Mouse (Mus musculus): ENCODE data around the gene Sla2.
A peak's percentile ranks its signal among the peaks of the same experiment; 100 is the strongest.
"Not testable (repeated sequence)": the region's sequence is repeated elsewhere in the genome, so short reads cannot be mapped to it uniquely, and the experiment has no call there.

The Sla2 gene

GRCm38 (mm10) chr2:156901344-156901743, 14.4 kb upstream of the Sla2 start:
- DNase-seq: no peak

GRCm38 (mm10) chr2:156899184-156899583, 12.2 kb upstream of the Sla2 start:
- no peak for DNase-seq

DNA sequence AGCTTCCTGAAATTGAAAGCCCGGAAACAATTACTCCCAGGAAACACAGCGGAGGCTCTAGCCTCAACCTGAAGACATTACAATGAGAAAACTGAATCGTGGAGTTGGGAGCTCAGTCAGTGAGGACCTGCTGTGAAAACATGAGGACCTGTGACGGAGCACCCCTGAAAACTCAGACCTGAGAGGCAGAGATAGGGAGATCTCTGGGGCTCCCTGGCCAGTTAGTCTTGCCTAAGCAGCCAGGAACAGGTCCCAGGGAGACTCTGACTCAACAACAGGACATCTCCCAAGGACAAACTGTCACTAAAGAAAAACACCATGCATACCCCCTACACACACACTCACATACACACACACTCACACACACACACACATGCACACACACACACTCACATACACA, 11.4 kb upstream of the Sla2 start:
- no peak for DNase-seq

DNA sequence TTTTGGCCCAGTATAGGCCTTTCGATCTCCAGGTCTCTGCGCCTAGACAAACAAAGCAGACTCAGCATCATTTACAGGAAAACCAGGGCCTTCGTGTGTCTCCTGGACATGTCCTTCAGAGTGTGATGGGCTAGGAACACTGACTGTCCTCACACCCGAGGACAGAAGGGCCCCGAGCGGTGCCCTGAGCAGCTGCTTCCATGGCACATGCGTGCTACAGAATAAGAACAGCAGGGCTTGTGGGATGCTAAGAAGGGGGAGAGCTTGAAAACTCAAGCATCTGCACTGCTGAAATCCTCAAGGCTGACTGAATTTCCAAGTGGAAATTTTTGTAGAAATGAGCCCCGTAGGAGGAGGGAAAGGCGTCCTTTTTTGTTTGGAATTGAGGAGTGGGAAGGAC, 10.0 kb upstream of the Sla2 start:
- no peak for DNase-seq

DNA sequence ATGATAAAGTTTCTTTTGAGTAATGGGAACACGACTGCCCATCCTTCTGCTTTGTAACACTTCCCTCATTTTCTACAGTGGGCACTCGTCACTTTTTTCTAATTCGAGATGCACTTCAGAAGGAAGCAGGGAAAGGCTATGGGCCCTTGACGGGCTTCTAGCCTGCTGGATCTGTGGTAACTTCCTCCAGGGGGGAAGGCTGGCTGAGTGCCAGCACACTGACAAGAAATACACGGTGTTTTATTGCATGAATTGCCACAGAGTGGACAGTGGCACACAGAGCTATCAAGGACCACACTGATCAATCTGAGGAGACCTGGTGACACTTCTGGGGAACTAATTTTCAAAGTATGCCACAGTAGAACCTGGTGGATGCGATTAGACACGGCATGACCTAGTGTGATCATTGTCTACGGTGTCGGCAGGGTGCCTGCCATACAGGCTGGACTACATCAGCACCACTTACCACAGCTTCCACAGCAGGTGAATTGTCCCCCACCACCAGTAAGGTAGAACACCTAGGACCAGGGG, 9.5 kb upstream of the Sla2 start:
- no peak for DNase-seq

DNA sequence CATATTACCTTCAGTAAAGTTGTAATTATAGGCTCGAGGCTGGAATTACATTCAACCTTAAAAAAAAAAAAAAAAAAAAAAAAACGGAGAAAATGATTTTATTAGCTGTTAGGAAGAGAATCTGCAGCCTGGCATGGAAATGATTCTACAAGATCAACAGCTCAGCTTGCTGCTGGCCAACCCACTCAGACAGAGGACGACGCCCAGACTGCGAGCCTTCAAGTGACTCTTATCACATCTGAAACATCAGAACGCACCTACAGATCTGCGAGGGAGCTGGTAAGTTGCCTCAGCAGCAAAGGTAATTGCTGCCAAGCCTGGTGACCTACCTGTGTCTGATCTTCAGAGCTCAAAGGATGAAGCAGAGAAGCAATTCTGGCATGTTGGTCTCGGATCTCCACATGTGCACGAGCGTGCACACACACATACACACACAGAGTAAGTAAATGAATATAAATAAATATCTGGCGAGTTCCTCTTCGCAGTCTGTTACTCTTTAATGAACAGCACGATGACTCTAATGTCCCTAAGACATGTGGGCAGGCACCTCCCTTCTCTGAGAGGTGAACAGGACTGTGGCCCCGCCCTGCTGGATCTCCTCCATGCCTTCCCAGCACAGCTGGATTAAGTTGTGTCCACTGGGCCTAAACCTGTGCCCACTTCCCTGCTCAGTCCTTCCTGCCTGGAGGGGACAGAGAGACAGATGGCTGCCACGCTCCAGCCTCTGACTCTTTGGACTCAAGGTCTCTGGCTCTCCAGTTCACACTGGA, 7.7 kb upstream of the Sla2 start:
- DNase-seq: peak; percentile 14 to 17

GRCm38 (mm10) chr2:156892821-156893220, 5.8 kb upstream of the Sla2 start:
- no peak for DNase-seq

GRCm38 (mm10) chr2:156892240-156892639, 5.2 kb upstream of the Sla2 start:
- DNase-seq: no peak

DNA sequence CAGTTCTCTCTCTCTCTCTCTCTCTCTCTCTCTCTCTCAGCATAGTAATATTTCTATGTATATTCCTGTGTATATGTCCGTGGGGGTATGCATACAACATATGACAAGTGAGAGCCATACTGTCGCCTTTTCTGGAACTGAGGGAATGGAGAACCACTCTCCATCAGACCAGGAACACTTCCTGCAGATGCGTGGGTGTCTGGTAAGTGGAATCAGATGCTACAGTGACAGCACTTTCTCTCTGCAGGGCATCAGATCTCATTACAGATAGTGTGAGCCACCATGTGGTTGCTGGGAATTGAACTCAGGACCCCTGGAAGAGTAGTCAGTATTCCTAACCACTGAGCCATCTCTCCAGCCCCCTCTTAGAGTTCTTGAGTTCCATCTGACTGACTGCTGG, 1.5 kb upstream of the Sla2 start:
- DNase-seq: no peak

DNA sequence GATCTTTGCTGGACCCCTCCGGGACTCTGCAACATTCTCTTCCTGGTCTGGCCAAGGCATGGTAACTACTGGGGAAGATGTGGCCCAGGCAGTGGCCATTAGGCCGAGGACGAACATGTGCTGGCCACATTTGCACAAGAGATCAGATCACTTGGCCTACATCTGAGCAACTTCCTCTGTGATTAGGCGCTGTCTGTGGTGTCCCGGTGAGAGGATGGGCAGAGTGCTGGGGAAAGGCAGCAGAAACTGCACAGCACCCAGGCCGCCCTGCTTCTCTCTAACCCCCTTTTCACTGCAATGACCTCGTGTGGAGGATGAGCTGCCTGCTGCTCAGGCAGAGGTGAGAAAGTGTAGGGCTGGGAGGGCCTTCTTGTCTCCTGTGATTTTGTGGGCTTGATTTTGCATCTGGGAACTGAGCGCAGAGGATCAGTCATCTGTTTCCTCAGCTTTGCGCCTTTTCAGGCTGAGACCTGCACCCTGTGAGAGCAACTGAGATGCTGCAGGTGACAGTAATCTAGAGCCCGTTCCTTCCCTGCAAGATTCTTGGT, 834 bp downstream of the Sla2 start:
- DNase-seq: no peak

GRCm38 (mm10) chr2:156885666-156886065, 1.3 kb downstream of the Sla2 start:
- not testable (repeated sequence) for DNase-seq

GRCm38 (mm10) chr2:156884396-156885211, 2.4 kb downstream of the Sla2 start:
- no peak for DNase-seq

GRCm38 (mm10) chr2:156882431-156883001, 4.5 kb downstream of the Sla2 start:
- DNase-seq: no peak

- DNase-seq: no peak
Observed at GRCm38 (mm10) chr2:156879541-156879940, 7.5 kb downstream of the Sla2 start.

- DNase-seq: no peak
Observed at GRCm38 (mm10) chr2:156877726-156878125, 9.3 kb downstream of the Sla2 start.

GRCm38 (mm10) chr2:156874760-156875510, 12.1 kb downstream of the Sla2 start:
- no peak for DNase-seq

DNA sequence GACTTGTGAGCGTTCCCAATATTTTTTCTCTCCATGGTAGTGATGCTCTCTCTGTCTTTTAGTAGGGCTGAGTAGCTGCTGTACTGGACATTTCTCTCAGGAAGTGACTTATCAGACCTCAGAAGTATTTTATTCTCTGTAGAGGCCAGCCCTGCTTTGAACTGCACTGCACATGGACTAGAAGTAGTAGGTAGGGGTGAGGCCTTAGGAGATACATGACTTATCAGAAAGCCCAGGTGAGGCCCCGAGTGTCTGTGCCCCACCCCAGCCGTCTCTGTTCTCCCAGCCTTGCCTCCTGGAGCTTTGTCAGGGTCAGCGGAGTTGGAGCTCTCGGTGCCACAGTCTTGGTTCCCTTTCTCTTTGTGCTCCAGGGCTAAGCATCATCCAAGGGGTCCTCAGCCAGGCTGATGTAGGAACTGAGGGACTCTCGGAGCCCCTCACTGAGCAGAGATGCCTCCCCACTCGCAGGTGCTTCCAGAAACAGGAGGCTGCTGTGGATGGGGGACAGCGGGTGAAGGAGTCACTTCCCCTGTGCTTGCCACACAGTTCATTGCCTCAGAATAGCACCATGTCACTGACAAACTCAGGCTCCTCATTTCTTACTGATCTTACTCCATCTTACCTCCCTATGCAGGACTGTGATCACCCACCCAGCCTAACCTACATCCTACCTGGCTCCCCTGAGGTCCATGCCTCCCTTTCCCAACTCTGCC, 12.8 kb downstream of the Sla2 start:
- DNase-seq: no peak

GRCm38 (mm10) chr2:156873629-156874028, 13.4 kb downstream of the Sla2 start:
- peak in 1 of 2 experiments; percentile 40 for DNase-seq

GRCm38 (mm10) chr2:156870519-156870918, 16.5 kb downstream of the Sla2 start:
- peak; percentile 23 to 40 for DNase-seq

GRCm38 (mm10) chr2:156869554-156869953, 17.4 kb downstream of the Sla2 start:
- no peak for DNase-seq

DNA sequence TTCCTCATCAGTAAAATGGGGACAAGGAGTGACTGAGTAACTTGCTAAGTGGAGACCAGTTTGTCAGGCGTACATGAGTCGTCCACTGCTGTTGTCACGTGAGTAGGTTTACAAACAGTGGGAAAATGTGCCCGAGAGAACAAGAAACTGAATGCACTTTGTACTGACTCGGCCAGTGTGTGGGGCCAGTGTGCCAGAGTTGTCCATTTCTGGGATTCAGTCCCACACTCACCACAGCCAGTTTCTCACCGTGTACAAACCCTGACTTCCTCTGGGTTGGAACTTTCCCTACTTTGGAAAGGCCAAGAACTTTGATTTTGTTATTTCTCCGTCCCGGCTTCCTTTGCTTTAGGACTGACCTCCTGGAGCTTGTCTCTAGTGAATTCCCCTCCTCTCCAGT, 18.0 kb downstream of the Sla2 start:
- DNase-seq: peak; percentile 71 to 73

DNA sequence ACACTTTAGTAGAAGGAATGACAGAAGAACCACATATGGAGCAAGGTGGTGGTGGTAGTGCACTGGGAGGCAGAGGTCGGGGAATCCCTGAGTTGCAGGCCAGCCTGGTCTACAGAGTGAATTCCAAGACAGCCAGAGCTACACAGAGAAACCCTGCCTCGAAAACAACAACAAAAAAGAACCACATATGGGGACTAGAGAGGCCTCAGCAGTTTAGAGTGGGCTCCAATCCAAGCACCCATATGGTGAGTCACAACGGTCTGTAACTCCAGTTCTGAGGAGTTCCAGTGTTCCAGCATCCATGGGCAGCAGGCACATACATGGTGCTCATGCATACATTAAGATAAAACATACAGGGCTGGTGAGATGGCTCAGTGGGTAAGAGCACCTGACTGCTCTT, 22.5 kb downstream of the Sla2 start:
- no peak for DNase-seq

All from kidney, adult 8-10 months (tissue).